Mouse (Mus musculus) ES-Bruce4 (cell line): ENCODE measurements at regions not wholly inside any gene's neighbourhood (a gene's known extent, or its start where the extent isn't known, plus 50 kb on each side); places are given as distances from the start of the nearest gene placed in this dataset.

Experiments used
- H3K27ac ChIP-seq: 2 replicates; pipeline ENCODE4 v1.5.1; 2012; ENCODE audit warnings: low read length, inconsistent platforms; ENCODE audit not compliant: insufficient read depth
- H3K27me3 ChIP-seq: 2 replicates; pipeline ENCODE4 v1.6.1; 2012; ENCODE audit warnings: mild to moderate bottlenecking, low read length, inconsistent platforms; ENCODE audit not compliant: control insufficient read depth, poor library complexity, insufficient read depth, severe bottlenecking
- H3K36me3 ChIP-seq: 2 replicates; pipeline ENCODE4 v1.6.1; 2012; ENCODE audit warnings: inconsistent platforms, mild to moderate bottlenecking, low read length, moderate library complexity; ENCODE audit not compliant: control insufficient read depth, poor library complexity, insufficient read depth, severe bottlenecking
- H3K4me1 ChIP-seq: one replicate; pipeline ENCODE4 v1.8.1; 2011; ENCODE audit warnings: low read length; ENCODE audit not compliant: control insufficient read depth, insufficient read depth
- H3K4me3 ChIP-seq: 2 replicates; pipeline ENCODE4 v1.5.1; 2011; ENCODE audit warnings: low read depth, mild to moderate bottlenecking, low read length
- H3K9ac ChIP-seq: 2 replicates; pipeline ENCODE4 v1.6.1; 2012; ENCODE audit warnings: low read depth, mild to moderate bottlenecking, inconsistent platforms; ENCODE audit not compliant: poor library complexity, severe bottlenecking
- H3K9me3 ChIP-seq: replicated peaks from 2 replicates; pipeline ENCODE4 v1.6.1; 2012; ENCODE audit warnings: mild to moderate bottlenecking, low read length, inconsistent platforms; ENCODE audit not compliant: control insufficient read depth, poor library complexity, insufficient read depth, severe bottlenecking
- CTCF ChIP-seq: IDR thresholded peaks from one replicate; pipeline ENCODE4 v1.8.1; 2011; ENCODE audit warnings: low read depth, low read length
- EP300 ChIP-seq: IDR thresholded peaks from 2 replicates; pipeline ENCODE4 v1.6.1; 2011; ENCODE audit warnings: low read depth, low read length; ENCODE audit not compliant: insufficient read depth
- POLR2A ChIP-seq: IDR thresholded peaks from one replicate; pipeline ENCODE4 v1.8.1; 2011; ENCODE audit warnings: low read length; ENCODE audit not compliant: insufficient read depth

DNA sequence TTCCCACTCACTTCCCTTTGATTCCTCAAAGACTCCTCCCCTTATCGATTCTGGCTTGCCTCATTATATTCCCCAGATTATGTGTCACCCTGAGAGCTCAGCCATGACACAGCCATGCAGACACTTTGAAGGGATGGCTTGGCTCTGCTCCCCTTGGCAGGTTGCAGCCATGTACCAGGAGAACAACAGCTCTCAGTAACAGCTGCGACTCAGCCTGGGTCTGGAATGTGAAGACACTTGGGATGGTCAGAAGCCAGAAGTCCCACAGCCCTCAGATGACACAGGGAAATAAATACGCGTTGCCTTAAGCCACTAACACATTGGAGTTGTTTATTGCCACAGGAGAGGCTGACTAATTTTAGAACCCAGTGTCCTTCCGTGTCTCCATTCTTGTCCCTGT lies 234.4 kb downstream of the Map2k6 start:
- no peaks in the 10 kb centered on the region for H3K36me3 ChIP-seq
- TF ChIP-seq POLR2A (no peak), EP300 (no peak), CTCF (no peak)

GRCm38 (mm10) chr11:110642485-110642884 lies 243.6 kb downstream of the Map2k6 start:
- Histone ChIP-seq H3K27ac (no peak overlapping the region), H3K9me3 (no peaks in the 10 kb centered on the region), H3K36me3 (no peaks in the 10 kb centered on the region), H3K27me3 (no peaks in the 10 kb centered on the region), H3K4me3 (no peak overlapping the region), H3K4me1 (no peaks in the 10 kb centered on the region), H3K9ac (no peak overlapping the region)
- TF ChIP-seq POLR2A (no peak), CTCF (no peak), EP300 (no peak)

More for the DNA sequence above, 234.4 kb downstream of the Map2k6 start:
- H3K4me3 ChIP-seq, result no peak overlapping the region
- no peak overlapping the region for H3K27ac ChIP-seq
- no peaks in the 10 kb centered on the region for H3K4me1 ChIP-seq
- no peaks in the 10 kb centered on the region for H3K9me3 ChIP-seq
- H3K27me3 ChIP-seq, result no peaks in the 10 kb centered on the region
- H3K9ac ChIP-seq, result no peak overlapping the region

GRCm38 (mm10) chr11:110649575-110650210 lies 250.8 kb downstream of the Map2k6 start:
- Histone ChIP-seq H3K9me3 (no peaks in the 10 kb centered on the region), H3K27me3 (no peaks in the 10 kb centered on the region), H3K4me1 (no peaks in the 10 kb centered on the region), H3K9ac (no peak overlapping the region), H3K4me3 (no peak overlapping the region), H3K27ac (no peak overlapping the region), H3K36me3 (no peaks in the 10 kb centered on the region)
- TF ChIP-seq EP300 (no peak), POLR2A (no peak), CTCF (no peak)

DNA sequence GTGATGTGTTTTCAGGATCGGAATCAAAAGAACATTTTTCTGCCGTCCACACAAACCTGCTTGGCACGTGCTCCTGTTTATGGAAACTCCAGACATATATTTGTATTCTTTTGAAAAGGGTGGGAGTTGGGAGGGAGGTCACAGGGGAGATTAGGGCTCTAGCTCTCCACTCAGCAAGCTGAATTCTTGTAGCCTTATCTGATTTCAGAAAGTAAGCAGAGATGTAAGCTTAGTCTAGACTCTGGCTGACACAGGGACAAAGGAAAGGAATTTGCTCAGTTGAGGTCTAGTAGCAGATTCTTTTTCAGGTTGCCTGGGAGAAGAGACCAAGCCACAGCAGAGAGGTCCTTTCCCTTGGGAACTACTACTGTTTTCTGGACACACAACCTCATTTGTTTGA lies 253.1 kb downstream of the Map2k6 start:
- no peaks in the 10 kb centered on the region for H3K27me3 ChIP-seq
- no peak overlapping the region for H3K9ac ChIP-seq
- TF ChIP-seq POLR2A (no peak), EP300 (no peak), CTCF (no peak)
- no peak overlapping the region for H3K4me3 ChIP-seq
- H3K27ac ChIP-seq, result no peak overlapping the region
- H3K36me3 ChIP-seq, result no peaks in the 10 kb centered on the region
- H3K9me3 ChIP-seq, result no peaks in the 10 kb centered on the region
- H3K4me1 ChIP-seq, result no peaks in the 10 kb centered on the region

GRCm38 (mm10) chr11:110656524-110657156 lies 257.7 kb downstream of the Map2k6 start:
- H3K36me3 ChIP-seq, result no peaks in the 10 kb centered on the region
- H3K27me3 ChIP-seq, result no peaks in the 10 kb centered on the region; the same call in 1 of the 2 replicates
- H3K4me1 ChIP-seq, result no peaks in the 10 kb centered on the region
- H3K4me3 ChIP-seq, result no peak overlapping the region
- H3K9ac ChIP-seq, result no peak overlapping the region
- H3K27ac ChIP-seq, result no peak overlapping the region
- H3K9me3 ChIP-seq, result no peaks in the 10 kb centered on the region
- TF ChIP-seq POLR2A, result no peak
- no peak for TF ChIP-seq CTCF
- no peak for TF ChIP-seq EP300

- H3K9me3 ChIP-seq, result no peaks in the 10 kb centered on the region
- no peaks in the 10 kb centered on the region for H3K4me1 ChIP-seq
- H3K36me3 ChIP-seq, result no peaks in the 10 kb centered on the region
- H3K27me3 ChIP-seq, result no peaks in the 10 kb centered on the region; the same call in 1 of the 2 replicates
- no peak for TF ChIP-seq POLR2A
- TF ChIP-seq CTCF, result no peak
- no peak overlapping the region for H3K9ac ChIP-seq
- H3K27ac ChIP-seq, result no peak overlapping the region
- H3K4me3 ChIP-seq, result no peak overlapping the region
Observed at GRCm38 (mm10) chr11:110657854-110658253, 258.9 kb downstream of the Map2k6 start.
